Mouse (Mus musculus): ENCODE measurements around the gene Arhgap44. TPM values are rescaled to one million over a fixed set of nuclear protein-coding genes. Genes with fewer than 3 reads are reported as not detected.

The Arhgap44 gene
- polyA plus RNA-seq, 1 experiment from 2014 or later, result 3.0 TPM

- DNase-seq (ENCODE audit: low spot score), result no peak
- 86% methylated on average over 4 of the region's 4 CpGs for WGBS
- Histone ChIP-seq H3K27ac (replicated peaks; ENCODE audit: low read depth, low read length) (no peak overlapping the region), H3K27me3 (ENCODE audit: control insufficient read depth, insufficient read depth, low read length) (no peaks in the 10 kb centered on the region), H3K4me1 (ENCODE audit: control insufficient read depth, insufficient read depth, low read length) (0 out of 2 replicates have a peak, but pooled peaks cover 6% of the 10 kb centered on the region), H3K4me3 (ENCODE audit: low read depth, low read length) (no peak overlapping the region), H3K9me3 (ENCODE audit: control insufficient read depth, low read length) (no peaks in the 10 kb centered on the region), H3K9ac (ENCODE audit: low read length) (no peak overlapping the region), H3K36me3 (ENCODE audit: control insufficient read depth, insufficient read depth, low read length) (no peaks in the 10 kb centered on the region), H3K4me2 (ENCODE audit: low read depth, severe bottlenecking) (no peak overlapping the region)
- ATAC-seq (ENCODE audit: insufficient number of reproducible peaks, low FRiP score, low TSS enrichment, low read depth), result no peak
Observed at GRCm38 (mm10) chr11:65129110-65129509, 33.7 kb downstream of the Arhgap44 start.

GRCm38 (mm10) chr11:65128666-65129065 lies 34.1 kb downstream of the Arhgap44 start:
- Histone ChIP-seq H3K27ac (replicated peaks; ENCODE audit: low read depth, low read length) (no peak overlapping the region), H3K4me1 (ENCODE audit: control insufficient read depth, insufficient read depth, low read length) (0 out of 2 replicates have a peak, but pooled peaks cover 6% of the 10 kb centered on the region), H3K27me3 (ENCODE audit: control insufficient read depth, insufficient read depth, low read length) (no peaks in the 10 kb centered on the region), H3K4me3 (ENCODE audit: low read depth, low read length) (no peak overlapping the region), H3K4me2 (ENCODE audit: low read depth, severe bottlenecking) (no peak overlapping the region), H3K36me3 (ENCODE audit: control insufficient read depth, insufficient read depth, low read length) (no peaks in the 10 kb centered on the region), H3K9me3 (ENCODE audit: control insufficient read depth, low read length) (no peaks in the 10 kb centered on the region), H3K9ac (ENCODE audit: low read length) (no peak overlapping the region)
- WGBS, result 93% methylated on average over 4 of the region's 4 CpGs
- DNase-seq (ENCODE audit: low spot score) (no peak), ATAC-seq (ENCODE audit: insufficient number of reproducible peaks, low FRiP score, low TSS enrichment, low read depth) (no peak)

DNA sequence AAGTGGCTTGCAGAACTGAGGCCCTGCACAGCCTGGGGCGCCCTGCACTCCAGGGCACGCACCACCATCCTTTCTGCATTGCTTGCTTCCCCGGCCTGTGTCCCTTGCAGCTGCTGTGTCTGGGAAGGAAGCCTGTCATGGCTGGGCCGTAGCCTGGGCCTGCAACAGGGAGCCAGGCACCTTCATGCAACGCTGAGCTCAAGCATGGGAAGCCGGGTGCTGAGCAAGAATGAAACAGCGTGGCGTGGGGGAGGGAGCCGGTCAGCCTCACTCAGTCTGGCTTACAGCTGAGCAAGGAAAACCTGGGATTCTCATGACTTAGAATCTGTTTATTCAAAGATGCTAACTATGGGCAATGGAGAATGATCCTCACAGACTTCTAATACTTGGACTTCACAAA lies 36.2 kb downstream of the Arhgap44 start:
- no peaks in the 10 kb centered on the region for H3K9me3 ChIP-seq (ENCODE audit: control insufficient read depth, low read length)
- WGBS, result 82% methylated on average over 9 of the region's 9 CpGs
- no peak for ATAC-seq (ENCODE audit: insufficient number of reproducible peaks, low FRiP score, low TSS enrichment, low read depth)
- H3K9ac ChIP-seq (ENCODE audit: low read length), result no peak overlapping the region
- no peaks in the 10 kb centered on the region for H3K36me3 ChIP-seq (ENCODE audit: control insufficient read depth, insufficient read depth, low read length)
- no peak overlapping the region for H3K27ac ChIP-seq (replicated peaks; ENCODE audit: low read depth, low read length)
- H3K4me3 ChIP-seq (ENCODE audit: low read depth, low read length), result no peak overlapping the region
- DNase-seq (ENCODE audit: low spot score), result no peak
- H3K4me2 ChIP-seq (ENCODE audit: low read depth, severe bottlenecking), result no peak overlapping the region
- H3K27me3 ChIP-seq (ENCODE audit: control insufficient read depth, insufficient read depth, low read length), result no peaks in the 10 kb centered on the region
- H3K4me1 ChIP-seq (ENCODE audit: control insufficient read depth, insufficient read depth, low read length), result 0 out of 2 replicates have a peak, but pooled peaks cover 6% of the 10 kb centered on the region

GRCm38 (mm10) chr11:65124913-65125418 lies 37.8 kb downstream of the Arhgap44 start:
- H3K9ac ChIP-seq (ENCODE audit: low read length), result no peak overlapping the region
- no peaks in the 10 kb centered on the region for H3K9me3 ChIP-seq (ENCODE audit: control insufficient read depth, low read length)
- no peaks in the 10 kb centered on the region for H3K27me3 ChIP-seq (ENCODE audit: control insufficient read depth, insufficient read depth, low read length)
- no peaks in the 10 kb centered on the region for H3K36me3 ChIP-seq (ENCODE audit: control insufficient read depth, insufficient read depth, low read length)
- DNase-seq (ENCODE audit: low spot score) (peak; percentile 26), ATAC-seq (ENCODE audit: insufficient number of reproducible peaks, low FRiP score, low TSS enrichment, low read depth) (peak; percentile 82)
- no peak overlapping the region for H3K27ac ChIP-seq (replicated peaks; ENCODE audit: low read depth, low read length)
- H3K4me1 ChIP-seq (ENCODE audit: control insufficient read depth, insufficient read depth, low read length), result 0 out of 2 replicates have a peak, but pooled peaks cover 6% of the 10 kb centered on the region
- 66% methylated on average over 8 of the region's 8 CpGs for WGBS
- no peak overlapping the region for H3K4me3 ChIP-seq (ENCODE audit: low read depth, low read length)
- H3K4me2 ChIP-seq (ENCODE audit: low read depth, severe bottlenecking), result no peak overlapping the region

DNA sequence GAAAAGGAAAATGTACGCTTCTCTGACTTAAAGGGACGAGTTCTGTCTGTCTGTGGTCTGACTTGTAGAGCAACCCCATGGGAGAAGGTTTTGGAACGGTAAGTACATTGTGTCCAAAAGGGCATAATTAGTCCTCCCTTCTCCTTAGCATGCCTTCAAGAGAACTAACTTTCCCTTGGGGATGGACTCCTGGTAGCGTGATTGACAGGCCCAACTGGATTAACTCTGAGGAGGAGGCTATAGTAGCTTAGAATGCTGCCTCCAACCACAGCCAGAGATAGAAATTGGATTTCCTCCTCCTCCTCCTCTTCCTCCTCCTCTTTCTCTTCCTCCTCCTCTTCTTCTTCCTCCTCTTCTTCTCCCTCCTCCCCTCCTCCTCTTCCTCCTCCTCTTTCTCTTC lies 42.5 kb downstream of the Arhgap44 start:
- no peak overlapping the region for H3K4me2 ChIP-seq (ENCODE audit: low read depth, severe bottlenecking)
- 0 out of 2 replicates have a peak, but pooled peaks cover 6% of the 10 kb centered on the region for H3K4me1 ChIP-seq (ENCODE audit: control insufficient read depth, insufficient read depth, low read length)
- H3K36me3 ChIP-seq (ENCODE audit: control insufficient read depth, insufficient read depth, low read length), result no peaks in the 10 kb centered on the region
- H3K4me3 ChIP-seq (ENCODE audit: low read depth, low read length), result no peak overlapping the region
- DNase-seq (ENCODE audit: low spot score), result no peak
- no peak for ATAC-seq (ENCODE audit: insufficient number of reproducible peaks, low FRiP score, low TSS enrichment, low read depth)
- H3K27ac ChIP-seq (replicated peaks; ENCODE audit: low read depth, low read length), result no peak overlapping the region
- no peaks in the 10 kb centered on the region for H3K27me3 ChIP-seq (ENCODE audit: control insufficient read depth, insufficient read depth, low read length)
- H3K9me3 ChIP-seq (ENCODE audit: control insufficient read depth, low read length), result no peaks in the 10 kb centered on the region
- no peak overlapping the region for H3K9ac ChIP-seq (ENCODE audit: low read length)
- 87% methylated on average over 4 of the region's 4 CpGs for WGBS

GRCm38 (mm10) chr11:65115811-65116210 lies 47.0 kb downstream of the Arhgap44 start:
- Histone ChIP-seq H3K4me2 (ENCODE audit: low read depth, severe bottlenecking) (no peak overlapping the region), H3K4me3 (ENCODE audit: low read depth, low read length) (no peak overlapping the region), H3K4me1 (ENCODE audit: control insufficient read depth, insufficient read depth, low read length) (no peaks in the 10 kb centered on the region), H3K9me3 (ENCODE audit: control insufficient read depth, low read length) (no peaks in the 10 kb centered on the region), H3K27ac (replicated peaks; ENCODE audit: low read depth, low read length) (no peak overlapping the region), H3K36me3 (ENCODE audit: control insufficient read depth, insufficient read depth, low read length) (no peaks in the 10 kb centered on the region), H3K9ac (ENCODE audit: low read length) (no peak overlapping the region), H3K27me3 (ENCODE audit: control insufficient read depth, insufficient read depth, low read length) (no peaks in the 10 kb centered on the region)
- no peak for DNase-seq (ENCODE audit: low spot score)
- WGBS, result 86% methylated on average over 6 of the region's 6 CpGs
- ATAC-seq (ENCODE audit: insufficient number of reproducible peaks, low FRiP score, low TSS enrichment, low read depth), result no peak

GRCm38 (mm10) chr11:65112086-65112485 lies 50.7 kb downstream of the Arhgap44 start:
- Histone ChIP-seq H3K9ac (ENCODE audit: low read length) (no peak overlapping the region), H3K27me3 (ENCODE audit: control insufficient read depth, insufficient read depth, low read length) (no peaks in the 10 kb centered on the region), H3K36me3 (ENCODE audit: control insufficient read depth, insufficient read depth, low read length) (no peaks in the 10 kb centered on the region), H3K4me3 (ENCODE audit: low read depth, low read length) (no peak overlapping the region), H3K9me3 (ENCODE audit: control insufficient read depth, low read length) (no peaks in the 10 kb centered on the region), H3K4me2 (ENCODE audit: low read depth, severe bottlenecking) (no peak overlapping the region), H3K4me1 (ENCODE audit: control insufficient read depth, insufficient read depth, low read length) (no peaks in the 10 kb centered on the region), H3K27ac (replicated peaks; ENCODE audit: low read depth, low read length) (no peak overlapping the region)
- WGBS, result 53% methylated on average over 4 of the region's 4 CpGs
- ATAC-seq (ENCODE audit: insufficient number of reproducible peaks, low FRiP score, low TSS enrichment, low read depth), result no peak
- DNase-seq (ENCODE audit: low spot score), result no peak

DNA sequence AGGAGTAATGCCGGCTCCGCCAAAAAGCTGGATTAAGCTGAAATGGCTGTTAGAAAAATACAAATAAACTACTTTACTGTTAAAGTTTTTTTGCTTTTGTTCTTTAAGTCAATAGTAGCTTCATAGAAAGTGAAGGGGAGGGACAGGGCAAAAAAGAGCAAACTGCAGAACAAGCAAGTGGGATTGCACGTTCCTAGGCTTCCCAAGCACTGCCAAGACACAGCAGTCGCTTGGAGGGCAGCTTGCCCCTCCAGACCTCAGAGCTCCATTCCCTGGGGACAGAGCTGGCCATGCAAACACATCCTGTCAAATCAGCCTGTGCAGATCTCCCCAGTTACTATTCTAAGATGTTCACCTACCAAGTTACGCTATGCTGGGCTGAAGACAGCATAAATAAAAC lies 51.1 kb downstream of the Arhgap44 start:
- ATAC-seq (ENCODE audit: insufficient number of reproducible peaks, low FRiP score, low TSS enrichment, low read depth), result no peak
- H3K4me3 ChIP-seq (ENCODE audit: low read depth, low read length), result no peak overlapping the region
- H3K9ac ChIP-seq (ENCODE audit: low read length), result no peak overlapping the region
- no peak for DNase-seq (ENCODE audit: low spot score)
- H3K9me3 ChIP-seq (ENCODE audit: control insufficient read depth, low read length), result no peaks in the 10 kb centered on the region
- H3K27me3 ChIP-seq (ENCODE audit: control insufficient read depth, insufficient read depth, low read length), result no peaks in the 10 kb centered on the region
- H3K4me2 ChIP-seq (ENCODE audit: low read depth, severe bottlenecking), result no peak overlapping the region
- whole genome bisulfite sequencing, result 55% methylated on average over 5 of the region's 5 CpGs
- H3K27ac ChIP-seq (replicated peaks; ENCODE audit: low read depth, low read length), result no peak overlapping the region
- H3K36me3 ChIP-seq (ENCODE audit: control insufficient read depth, insufficient read depth, low read length), result no peaks in the 10 kb centered on the region
- no peaks in the 10 kb centered on the region for H3K4me1 ChIP-seq (ENCODE audit: control insufficient read depth, insufficient read depth, low read length)

- H3K27ac ChIP-seq (replicated peaks; ENCODE audit: low read depth, low read length), result no peak overlapping the region
- ATAC-seq (ENCODE audit: insufficient number of reproducible peaks, low FRiP score, low TSS enrichment, low read depth), result no peak
- WGBS, result 93% methylated on average over 10 of the region's 10 CpGs
Observed at GRCm38 (mm10) chr11:65110058-65110457, 52.7 kb downstream of the Arhgap44 start.

More at GRCm38 (mm10) chr11:65110058-65110457, 52.7 kb downstream of the Arhgap44 start:
- H3K36me3 ChIP-seq (ENCODE audit: control insufficient read depth, insufficient read depth, low read length), result no peaks in the 10 kb centered on the region
- no peak overlapping the region for H3K4me3 ChIP-seq (ENCODE audit: low read depth, low read length)
- H3K4me1 ChIP-seq (ENCODE audit: control insufficient read depth, insufficient read depth, low read length), result no peaks in the 10 kb centered on the region
- no peak overlapping the region for H3K4me2 ChIP-seq (ENCODE audit: low read depth, severe bottlenecking)
- H3K27me3 ChIP-seq (ENCODE audit: control insufficient read depth, insufficient read depth, low read length), result no peaks in the 10 kb centered on the region
- H3K9me3 ChIP-seq (ENCODE audit: control insufficient read depth, low read length), result no peaks in the 10 kb centered on the region
- no peak for DNase-seq (ENCODE audit: low spot score)
- no peak overlapping the region for H3K9ac ChIP-seq (ENCODE audit: low read length)

All from limb, embryonic 11.5 days (tissue).